8 mouse cellular contexts compared by ENCODE assay signal in genomic region chr2:156584797-156585471, GRCm38 (mm10). TPM values are rescaled to one million over a fixed set of nuclear protein-coding genes. Genes with fewer than 3 reads are reported as not detected.
A peak's percentile ranks its signal among the peaks of the same experiment; 100 is the strongest.
DNase-seq lines count a peak whose midpoint lies in the region; ATAC-seq lines count a peak whose summit lies in the region.

No protein-coding gene starts in this region.

- H3K4me3 ChIP-seq in heart, embryonic 10.5 days, result no peak overlapping the region
- H3K4me3 ChIP-seq in forebrain, embryonic 13.5 days, result peak overlapping the region; percentile 21; the same call in 1 of the 2 replicates
- H3K4me3 ChIP-seq in hindbrain, embryonic 15.5 days, result 0 out of 2 replicates have a peak overlapping the region, but pooled peaks have one; percentile 13
- H3K4me3 ChIP-seq in midbrain, embryonic 11.5 days (ENCODE audit: low read depth, low read length), result no peak overlapping the region

- no peak overlapping the region for H3K27ac ChIP-seq in heart, embryonic 10.5 days
- no peak overlapping the region for H3K27ac ChIP-seq in forebrain, embryonic 13.5 days
- peak overlapping the region; percentile 38; the same call in 1 of the 2 replicates for H3K27ac ChIP-seq in hindbrain, embryonic 15.5 days (replicated peaks)
- no peak overlapping the region for H3K27ac ChIP-seq in midbrain, embryonic 11.5 days (ENCODE audit: low read depth, low read length)

- H3K36me3 ChIP-seq in heart, embryonic 10.5 days, result no peaks in the 10 kb centered on the region
- no peaks in the 10 kb centered on the region for H3K36me3 ChIP-seq in forebrain, embryonic 13.5 days (ENCODE audit: poor library complexity, severe bottlenecking)
- H3K36me3 ChIP-seq in hindbrain, embryonic 15.5 days, result no peaks in the 10 kb centered on the region
- H3K36me3 ChIP-seq in midbrain, embryonic 11.5 days (ENCODE audit: control insufficient read depth, insufficient read depth, low read length), result no peaks in the 10 kb centered on the region

- 53% methylated on average over 14 of the region's 14 CpGs for WGBS in heart, embryonic 10.5 days
- WGBS in forebrain, embryonic 13.5 days, result 24% methylated on average over 14 of the region's 14 CpGs
- WGBS in hindbrain, embryonic 15.5 days, result 7% methylated on average over 14 of the region's 14 CpGs
- WGBS in midbrain, embryonic 11.5 days, result 34% methylated on average over 14 of the region's 14 CpGs

- H3K9ac ChIP-seq in forebrain, embryonic 13.5 days, result 0 out of 2 replicates have a peak overlapping the region, but pooled peaks have one; percentile 5
- H3K9ac ChIP-seq in hindbrain, embryonic 15.5 days, result 0 out of 2 replicates have a peak overlapping the region, but pooled peaks have one; percentile 14
- no peak overlapping the region for H3K9ac ChIP-seq in midbrain, embryonic 11.5 days (ENCODE audit: low read length)

- peaks cover 26% of the 10 kb centered on the region for H3K27me3 ChIP-seq in heart, embryonic 10.5 days (ENCODE audit: insufficient read depth, poor library complexity, severe bottlenecking)
- peaks cover 6% of the 10 kb centered on the region; the same call in 1 of the 2 replicates for H3K27me3 ChIP-seq in forebrain, embryonic 13.5 days
- no peaks in the 10 kb centered on the region for H3K27me3 ChIP-seq in hindbrain, embryonic 15.5 days
- no peaks in the 10 kb centered on the region for H3K27me3 ChIP-seq in midbrain, embryonic 11.5 days (ENCODE audit: control insufficient read depth, insufficient read depth, low read length)

- H3K4me2 ChIP-seq in forebrain, embryonic 13.5 days, result peak overlapping the region; percentile 54
- H3K4me2 ChIP-seq in hindbrain, embryonic 15.5 days, result peak overlapping the region; percentile 49
- H3K4me2 ChIP-seq in midbrain, embryonic 11.5 days, result peak overlapping the region; percentile 23; the same call in 1 of the 2 replicates

- no peaks in the 10 kb centered on the region for H3K9me3 ChIP-seq in heart, embryonic 10.5 days
- no peaks in the 10 kb centered on the region for H3K9me3 ChIP-seq in forebrain, embryonic 13.5 days (replicated peaks)
- H3K9me3 ChIP-seq in hindbrain, embryonic 15.5 days, result no peaks in the 10 kb centered on the region
- H3K9me3 ChIP-seq in midbrain, embryonic 11.5 days (ENCODE audit: control insufficient read depth, low read length), result no peaks in the 10 kb centered on the region

- ATAC-seq in forebrain, embryonic 13.5 days, result peak; percentile 65
- ATAC-seq in hindbrain, embryonic 15.5 days (ENCODE audit: low FRiP score, low read depth), result peak; percentile 68
- peak; percentile 57; the same call in 1 of the 2 replicates for ATAC-seq in midbrain, embryonic 11.5 days (ENCODE audit: low FRiP score)
- ATAC-seq in CD4-positive, CD25-positive, alpha-beta regulatory T cell, adult 4 months, result no peak

- peak; percentile 98 for DNase-seq in heart, adult 11 months
- no peak for DNase-seq in heart, embryonic 10.5 days (ENCODE audit: low spot score)
- DNase-seq in midbrain, embryonic 11.5 days (ENCODE audit: low spot score, missing footprints), result no peak
- DNase-seq in testis, postnatal 10 days (ENCODE audit: low spot score), result no peak
- DNase-seq in gastrocnemius, postnatal 25 days, result no peak

- peaks cover 15% of the 10 kb centered on the region for H3K4me1 ChIP-seq in heart, embryonic 10.5 days
- peaks cover 20% of the 10 kb centered on the region for H3K4me1 ChIP-seq in forebrain, embryonic 13.5 days
- H3K4me1 ChIP-seq in hindbrain, embryonic 15.5 days (replicated peaks), result peaks cover 15% of the 10 kb centered on the region
- H3K4me1 ChIP-seq in midbrain, embryonic 11.5 days (ENCODE audit: control insufficient read depth, insufficient read depth, low read length), result peaks cover 7% of the 10 kb centered on the region; the same call in 1 of the 2 replicates

RNA-seq across cellular contexts. Expression of gene Dlgap4, which starts 28.6 kb away (rescaled TPM):
- 71.6 and 95.7 TPM in 2 replicates for polyA plus RNA-seq in heart, embryonic 10.5 days (2016; fragmentation: Nextera tagmentation; extraction: Ambion mirVana)
- polyA plus RNA-seq in forebrain, embryonic 13.5 days (2015; fragmentation: Nextera tagmentation; extraction: Ambion mirVana), result 234 and 240 TPM in 2 replicates
- polyA plus RNA-seq in hindbrain, embryonic 15.5 days (2015; fragmentation: Nextera tagmentation; extraction: Ambion mirVana), result 215 and 244 TPM in 2 replicates
- polyA plus RNA-seq in midbrain, embryonic 11.5 days (2014; fragmentation: Nextera tagmentation; extraction: Ambion mirVana), result 127 and 136 TPM in 2 replicates
- polyA plus RNA-seq in CD4-positive, CD25-positive, alpha-beta regulatory T cell, adult 4 months (2017; shearing (Covaris generic)), result 100 to 1,000 TPM in 1 of 2 experiments, 10 to 100 TPM in 1; 71.7 to 109 TPM
- total RNA-seq in gastrocnemius, postnatal 25 days (2021), result 10 to 100 TPM; 50.4 to 55.7 TPM

RNA-seq across cellular contexts. Expression of gene Aar2, which starts 37.5 kb away (rescaled TPM):
- polyA plus RNA-seq in heart, embryonic 10.5 days (2016; fragmentation: Nextera tagmentation; extraction: Ambion mirVana), result 28.0 and 31.8 TPM in 2 replicates
- polyA plus RNA-seq in forebrain, embryonic 13.5 days (2015; fragmentation: Nextera tagmentation; extraction: Ambion mirVana), result 38.5 and 46.0 TPM in 2 replicates
- 43.8 and 44.9 TPM in 2 replicates for polyA plus RNA-seq in hindbrain, embryonic 15.5 days (2015; fragmentation: Nextera tagmentation; extraction: Ambion mirVana)
- polyA plus RNA-seq in midbrain, embryonic 11.5 days (2014; fragmentation: Nextera tagmentation; extraction: Ambion mirVana), result 44.4 and 46.8 TPM in 2 replicates
- polyA plus RNA-seq in CD4-positive, CD25-positive, alpha-beta regulatory T cell, adult 4 months (2017; shearing (Covaris generic)), result 10 to 100 TPM; 32.9 to 42.8 TPM
- total RNA-seq in gastrocnemius, postnatal 25 days (2021), result 10 to 100 TPM; 18.0 to 19.5 TPM

Comparison
In these comparisons a context has a peak if more than half of its experiments do, and no peak if none do; other contexts are left out.
1. H3K4me3 ChIP-seq: peak in forebrain, embryonic 13.5 days (single experiment) and hindbrain, embryonic 15.5 days (single experiment); none in heart, embryonic 10.5 days (single experiment) and midbrain, embryonic 11.5 days (single experiment).
2. Peak in every context shown above with its lines, with median percentiles within 50 percentile points of each other: H3K4me2 ChIP-seq.